Mouse (Mus musculus): Measurements from ENCODE around the gene Dntt. TPM values are rescaled to one million over a fixed set of nuclear protein-coding genes. Genes with fewer than 3 reads are reported as not detected.

Dntt gene
- total RNA-seq, 2 experiments from 2014 or later, result 0.38 TPM; not detected in 1

DNA sequence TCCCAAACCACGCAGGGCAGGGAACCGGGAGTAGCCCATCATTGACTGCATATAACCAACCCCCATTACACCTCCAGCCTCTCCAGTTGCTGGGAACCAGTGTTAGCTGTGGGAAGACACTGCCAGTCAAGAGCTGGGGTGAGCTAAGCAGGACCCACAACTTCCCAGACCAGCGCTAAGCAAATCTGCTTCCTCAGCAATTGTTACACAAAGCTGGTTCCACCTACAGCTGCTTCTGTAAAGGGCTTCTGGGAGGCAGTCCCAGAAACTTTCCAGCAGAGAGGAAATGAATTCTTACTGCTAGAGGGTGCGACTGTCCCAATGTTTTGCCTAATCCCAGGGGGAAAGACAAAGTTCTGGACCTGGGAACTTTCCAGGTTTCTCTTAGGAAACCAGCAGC lies 25.6 kb downstream of the Dntt start:
- DNase-seq, result no peak

DNA sequence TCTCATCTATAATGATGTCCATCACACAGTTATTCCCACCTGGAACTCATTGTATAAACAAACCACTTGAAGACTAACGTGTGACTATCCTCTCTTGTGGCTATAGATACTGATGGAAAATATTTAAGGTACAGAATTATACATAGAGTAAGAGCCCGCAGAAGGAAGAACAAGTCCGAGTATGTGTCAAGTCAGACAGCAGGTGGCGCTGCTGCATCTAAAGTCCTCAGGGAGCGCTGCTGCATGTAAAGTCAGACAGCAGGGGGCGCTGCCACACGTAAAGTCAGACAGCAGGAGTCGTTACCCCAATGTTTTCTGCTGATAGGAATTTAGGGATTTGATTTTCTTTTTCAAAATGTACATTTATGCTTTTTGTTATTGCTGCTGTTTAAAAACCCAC lies 42.4 kb downstream of the Dntt start:
- peak; percentile 92 for DNase-seq

DNA sequence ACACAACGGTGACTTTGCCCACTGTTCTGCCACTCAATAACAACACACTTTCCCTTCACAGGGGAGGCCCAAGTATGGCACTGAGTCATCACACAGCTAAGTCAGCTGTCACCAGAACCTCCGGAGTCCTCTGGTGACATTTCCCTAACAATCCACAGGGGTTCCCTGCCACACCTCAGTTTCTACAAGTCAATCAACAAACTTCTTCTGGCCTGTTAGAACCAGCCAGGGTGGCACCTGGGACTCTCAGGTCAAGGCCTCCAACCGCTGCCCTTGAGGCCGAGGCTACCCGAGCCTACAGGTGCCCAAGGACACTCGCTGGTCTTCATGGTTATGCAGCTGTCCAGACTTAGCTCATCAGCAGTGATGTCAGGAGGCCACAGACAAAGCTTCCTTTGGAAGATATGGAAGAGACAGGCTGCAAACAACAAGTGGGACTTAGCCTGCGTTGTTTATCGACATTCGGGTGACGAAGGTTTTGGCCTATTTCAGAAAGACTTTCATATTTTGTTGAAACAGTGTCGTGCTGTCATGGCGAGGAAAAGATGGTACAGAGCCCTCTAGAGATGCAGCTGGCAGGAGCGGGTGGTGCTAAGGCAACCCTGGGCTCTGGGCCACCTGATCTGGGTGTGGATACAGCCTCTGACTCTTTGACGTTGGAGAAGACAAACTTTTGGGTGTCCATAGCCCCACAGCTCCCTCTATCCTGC lies 44.8 kb downstream of the Dntt start:
- no peak for DNase-seq

DNA sequence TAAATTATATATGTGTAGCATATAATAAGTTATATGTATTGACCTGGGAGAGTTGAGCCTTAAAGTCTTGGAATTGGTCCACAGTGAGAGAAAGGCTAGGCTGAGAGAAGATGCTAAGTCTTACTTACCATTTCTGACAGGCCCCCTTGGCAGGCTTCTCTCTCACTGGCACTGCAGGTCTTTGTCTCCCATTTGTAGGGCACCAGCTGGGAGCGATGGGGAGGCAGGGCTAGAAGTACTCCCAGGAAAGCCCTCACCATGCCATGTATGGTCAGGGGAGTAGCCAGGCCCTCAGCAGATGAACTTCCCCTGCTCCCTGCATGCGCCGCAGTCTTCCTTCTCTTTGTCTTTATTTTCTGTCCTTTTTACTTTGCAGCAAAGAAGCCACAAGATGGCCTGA lies 47.8 kb downstream of the Dntt start, which contains the start of gene Opalin:
Opalin (minus strand) TSS at position 208 of the 400 bp plus-strand sequence.
- DNase-seq, result no peak

DNA sequence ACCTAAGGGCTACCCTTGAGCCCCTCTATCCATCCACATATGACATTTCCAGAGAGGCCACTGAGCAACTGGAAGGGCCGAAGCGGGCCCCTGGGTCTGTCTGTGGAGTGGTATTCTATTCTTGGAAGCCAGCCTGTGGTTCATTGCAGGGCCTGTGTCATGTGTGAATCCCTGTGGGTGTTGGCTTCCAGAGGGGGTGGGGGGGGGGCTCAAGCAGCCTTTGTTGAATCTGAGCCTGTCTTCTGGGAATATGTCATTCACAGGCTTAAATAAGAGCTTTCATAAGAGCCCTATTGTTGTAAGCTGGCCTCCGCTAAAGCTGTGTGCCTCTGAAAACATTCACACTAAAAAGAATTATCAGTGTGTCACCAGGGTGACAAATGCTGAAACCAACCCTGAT lies 52.5 kb downstream of the Dntt start:
- DNase-seq, result no peak

DNA sequence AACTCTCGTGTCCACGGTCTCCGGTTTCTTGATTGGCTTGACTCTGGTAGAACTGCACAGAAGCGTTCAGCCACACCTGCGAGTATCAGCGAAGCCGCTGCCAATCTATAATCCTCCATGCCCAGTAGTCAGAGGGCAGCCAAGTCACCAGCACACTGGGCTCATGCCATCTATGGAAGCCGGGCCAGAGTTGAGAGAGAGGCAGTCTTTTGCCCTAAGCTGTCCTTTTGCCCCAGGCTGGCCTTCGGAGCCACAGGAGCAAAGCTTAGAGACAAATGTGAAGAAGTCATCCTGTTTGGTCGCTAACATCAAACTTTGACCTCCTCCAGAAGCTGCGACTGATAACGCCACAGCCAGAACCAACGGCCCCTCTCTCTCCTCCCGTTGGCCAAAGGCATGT lies 54.6 kb downstream of the Dntt start:
- DNase-seq, result no peak

DNA sequence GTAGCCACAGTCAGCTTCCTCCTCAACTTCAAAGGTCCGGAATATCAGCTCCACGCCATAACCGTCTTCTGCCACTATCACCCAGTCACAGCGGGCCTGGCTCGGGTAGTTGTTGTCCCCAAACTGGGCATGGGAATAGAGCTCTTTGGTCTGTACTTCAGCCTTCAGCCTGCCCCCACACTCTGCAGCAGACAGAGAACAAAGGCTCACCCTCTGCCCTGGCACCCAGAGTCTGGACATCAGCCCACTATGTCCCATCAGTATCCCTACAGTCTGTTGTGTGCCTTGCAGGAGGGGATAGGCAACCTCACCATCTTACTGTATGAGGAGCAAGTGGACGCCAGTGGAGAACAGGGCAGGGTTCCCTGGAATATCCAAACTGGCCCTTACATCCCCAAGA lies 57.2 kb downstream of the Dntt start:
- no peak for DNase-seq

DNA sequence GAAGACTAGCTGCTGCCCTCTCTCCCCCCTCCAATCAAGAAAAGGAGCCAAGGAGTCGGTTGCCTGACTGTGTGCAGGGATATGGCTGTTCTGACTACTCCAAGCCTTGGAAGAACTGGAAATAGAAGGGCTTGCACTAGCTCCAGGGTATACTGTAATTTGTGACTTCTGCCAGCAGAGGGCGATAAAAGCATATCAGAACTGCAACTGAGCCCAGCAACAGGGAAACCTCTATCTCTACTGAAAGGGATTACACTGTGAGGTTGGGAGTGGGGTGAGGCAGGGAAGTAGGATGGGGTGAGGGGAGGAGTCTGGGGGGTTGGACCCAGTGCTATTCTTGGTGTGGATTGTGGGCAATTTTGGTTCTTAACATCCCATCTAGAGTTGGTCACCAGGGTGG lies 57.6 kb downstream of the Dntt start:
- peak; percentile 66 for DNase-seq

DNA sequence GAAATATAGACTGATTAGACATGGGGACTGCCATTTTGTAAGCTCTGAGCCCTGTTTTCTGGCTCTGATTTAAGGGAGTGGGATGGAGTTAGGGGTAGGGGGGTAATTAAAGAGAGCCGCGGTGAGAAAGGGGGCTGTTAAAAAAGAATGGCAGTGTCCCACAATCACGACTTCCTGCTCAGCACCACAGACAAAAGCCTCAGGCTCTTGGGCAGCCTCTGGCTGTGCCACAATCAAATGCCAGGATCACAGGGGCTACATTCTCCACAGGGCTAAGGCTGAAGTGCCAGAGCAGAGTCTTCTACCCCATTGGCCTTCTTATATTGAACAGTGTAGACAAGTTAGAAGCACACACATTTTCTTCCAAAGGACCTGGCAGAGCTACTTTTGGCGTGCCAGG lies 58.8 kb downstream of the Dntt start:
- no peak for DNase-seq

DNA sequence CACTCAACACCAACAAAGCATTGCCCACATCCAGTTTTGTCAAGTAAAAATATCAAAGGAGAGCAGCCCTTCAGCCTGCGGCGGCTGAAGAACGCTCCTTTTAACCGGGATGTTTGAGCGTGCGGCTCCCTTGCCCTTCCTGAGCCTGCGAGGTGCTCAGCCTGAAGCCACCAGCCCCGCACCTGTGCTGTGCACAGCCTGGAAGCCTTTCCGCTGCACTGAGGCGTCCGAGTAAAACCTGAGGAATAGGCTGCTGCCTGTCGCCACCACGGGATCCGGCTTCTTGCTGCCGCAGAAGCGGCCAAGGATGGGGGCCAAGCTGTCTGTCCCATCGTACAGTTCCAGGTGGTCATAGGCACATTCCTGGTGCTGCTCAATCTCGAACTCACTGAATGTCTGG lies 59.4 kb downstream of the Dntt start:
- DNase-seq, result no peak

DNA sequence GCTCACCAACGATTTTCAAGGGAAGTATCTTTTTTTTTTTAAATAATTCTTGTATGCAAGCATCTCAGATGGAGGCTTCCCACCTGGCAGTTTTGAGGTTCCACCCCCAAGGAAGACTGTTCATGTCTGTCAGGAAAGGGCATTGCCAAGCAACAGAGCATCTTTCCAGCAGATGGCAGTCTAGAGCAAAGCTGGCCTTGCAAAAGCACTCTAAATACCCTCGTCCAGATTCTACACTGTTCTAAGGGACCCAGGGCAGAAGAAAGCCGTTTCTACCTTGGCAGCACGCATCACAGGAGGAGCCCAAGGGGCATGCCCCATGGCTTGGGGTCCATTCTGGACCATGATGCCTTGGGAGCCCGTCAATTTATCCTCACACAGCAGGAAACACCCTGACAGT lies 60.8 kb downstream of the Dntt start:
- peak; percentile 63 for DNase-seq

DNA sequence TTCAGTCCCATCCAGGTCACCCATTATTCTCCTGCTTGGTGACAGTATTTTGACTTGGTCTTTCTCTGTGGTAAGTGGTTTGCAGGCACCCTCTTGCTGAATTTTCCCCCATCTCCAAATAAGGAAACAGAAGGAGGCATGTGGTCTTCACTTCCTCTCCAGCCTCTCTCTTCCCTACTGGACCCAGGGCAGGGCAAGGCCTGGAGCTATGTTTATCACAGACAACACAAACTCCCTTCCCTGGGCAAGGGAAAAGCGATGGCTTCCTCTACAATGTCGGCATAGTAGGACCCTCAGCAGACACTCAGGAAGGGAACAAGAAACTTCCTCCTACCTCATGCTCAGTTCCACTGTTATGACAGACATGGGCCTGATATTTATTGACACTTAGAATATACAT lies 62.8 kb downstream of the Dntt start:
- no peak for DNase-seq

DNA sequence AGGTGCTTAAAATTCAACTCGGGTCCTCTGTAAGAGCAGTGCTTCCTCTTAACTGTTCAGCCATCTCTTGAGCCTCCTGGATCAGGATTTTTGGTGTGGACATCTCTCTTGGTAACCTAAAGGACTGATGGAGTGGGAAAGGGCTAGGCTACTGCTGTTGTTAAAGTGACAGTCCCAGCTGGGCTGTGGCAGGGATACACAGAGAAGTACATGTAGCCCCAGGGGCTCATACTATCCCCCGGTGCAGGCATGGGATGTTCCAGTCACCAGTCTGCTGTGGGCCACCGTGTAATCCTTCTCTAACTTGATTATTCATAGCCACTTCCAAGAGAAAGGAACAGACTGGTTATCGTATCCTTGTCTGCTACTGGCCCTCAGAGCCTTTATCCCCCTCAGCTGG lies 68.0 kb downstream of the Dntt start:
- DNase-seq, result no peak

DNA sequence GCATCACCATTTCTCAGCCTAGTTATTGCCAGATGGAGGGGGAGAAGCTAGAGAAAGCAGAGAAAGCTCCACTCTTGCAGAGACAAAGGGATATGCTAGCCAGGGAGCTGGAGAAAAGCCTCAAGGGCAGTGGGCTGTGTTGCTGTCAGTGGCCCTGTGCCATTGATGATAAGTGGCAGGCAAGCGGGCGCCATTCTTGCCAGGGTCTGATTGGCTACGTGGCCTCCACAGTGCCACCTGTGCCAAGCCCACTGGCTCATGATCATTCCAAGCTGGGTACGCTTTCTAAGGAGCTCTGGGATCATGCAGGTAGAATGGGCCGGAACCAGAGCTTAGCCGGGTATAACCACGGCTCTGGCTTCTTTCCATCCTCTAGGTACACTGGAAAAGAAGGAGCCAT lies 71.8 kb downstream of the Dntt start:
- no peak for DNase-seq

DNA sequence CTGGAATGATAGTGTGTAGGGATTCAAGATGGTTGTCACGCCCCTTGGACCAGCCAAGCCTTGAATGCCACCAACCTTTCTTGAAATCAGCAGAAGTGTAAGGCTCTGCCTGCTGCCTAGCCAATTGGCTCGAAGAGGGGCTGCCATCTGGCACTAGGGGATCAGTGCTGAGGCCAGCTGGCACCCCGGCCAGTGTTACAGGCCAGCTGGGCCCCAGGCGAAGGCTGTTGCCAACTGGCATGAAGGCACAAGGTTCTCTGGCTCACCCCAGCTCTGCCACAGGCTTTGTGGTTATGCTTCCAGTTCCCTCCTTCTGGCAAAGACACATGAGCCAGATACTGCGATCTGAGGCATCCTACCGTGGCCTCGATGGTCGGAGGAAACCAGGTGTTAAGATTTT lies 72.3 kb downstream of the Dntt start:
- peak; percentile 76 for DNase-seq

DNA sequence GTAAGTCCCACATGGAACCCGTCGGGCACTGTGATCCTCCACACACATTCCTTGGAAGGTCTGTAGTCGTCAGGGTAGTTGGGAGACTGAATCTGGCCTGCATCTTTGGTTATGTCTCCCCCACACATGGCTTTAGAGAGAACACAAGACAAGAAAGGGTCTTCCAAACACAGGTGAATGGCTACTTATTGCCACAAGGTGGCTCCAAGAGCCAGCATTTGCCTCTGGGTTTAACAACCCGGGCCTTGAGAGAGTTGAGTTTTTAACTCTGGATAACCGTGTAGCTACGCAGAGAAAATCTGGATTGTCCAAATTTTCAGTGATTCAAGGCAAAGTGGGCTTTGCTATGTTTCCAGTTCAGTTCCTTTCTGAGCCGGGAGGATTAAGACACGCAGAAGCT lies 75.8 kb downstream of the Dntt start:
- no peak for DNase-seq

DNA sequence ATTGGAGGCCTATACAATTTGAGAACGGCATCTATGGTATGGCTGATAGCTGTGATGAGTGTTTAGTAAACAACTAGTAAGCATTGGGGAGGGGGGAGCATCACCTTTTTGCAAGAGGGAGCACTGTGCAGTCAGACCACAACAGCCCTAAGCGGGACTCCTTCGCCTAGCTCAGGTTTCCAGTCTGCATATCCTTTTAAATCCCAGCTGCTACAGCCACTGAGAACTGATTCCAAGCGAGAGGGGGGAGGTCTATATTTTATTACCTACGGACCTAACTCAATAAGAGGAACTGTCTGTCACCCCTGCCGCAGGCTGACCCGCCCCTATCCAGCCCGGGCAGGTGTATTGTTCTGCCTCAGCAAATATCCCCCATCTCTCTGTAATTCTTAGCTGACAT lies 78.5 kb downstream of the Dntt start:
- DNase-seq, result no peak

DNA sequence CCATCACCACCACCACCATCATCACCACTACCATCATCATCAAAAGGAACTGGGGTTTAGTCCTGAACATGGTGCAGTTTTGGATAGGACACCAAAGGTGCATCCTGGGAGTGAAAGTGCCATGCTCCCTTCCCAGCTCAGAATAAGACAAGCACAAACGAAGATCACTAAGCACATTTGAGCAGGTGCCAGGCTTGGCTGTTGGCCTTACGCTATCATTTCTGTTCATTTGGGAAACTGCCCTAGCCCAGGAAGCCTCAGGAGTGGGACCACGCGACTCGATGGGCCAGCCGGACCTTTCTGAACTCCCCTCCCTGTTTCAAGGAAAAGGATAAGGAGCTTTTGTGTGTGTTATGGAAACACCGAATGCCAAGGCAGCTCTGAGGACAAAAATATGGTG lies 79.6 kb downstream of the Dntt start:
- DNase-seq, result no peak

Other genes with a start within 250 kb of the Dntt start
- 1 to 10 TPM; 4.4 to 5.2 TPM for gene Ccnj, start 198.0 kb upstream of the Dntt start, total RNA-seq (2021)
- 1 to 10 TPM; 7.4 to 7.9 TPM for gene Zfp518a, start 134.6 kb upstream of the Dntt start, total RNA-seq (2021)
- gene Blnk, start 34.7 kb upstream of the Dntt start, total RNA-seq (2021), result 1 to 10 TPM in 1 of 2 experiments, under 1 TPM in 1; 0.31 to 1.8 TPM
- not detected for gene Opalin, start 47.8 kb downstream of the Dntt start, total RNA-seq (2021)
- under 1 TPM; 0.42 to 0.52 TPM for gene Tll2, start 177.6 kb downstream of the Dntt start, total RNA-seq (2021)
- gene Tm9sf3, start 234.7 kb downstream of the Dntt start, total RNA-seq (2021), result 10 to 100 TPM; 92.6 to 99.5 TPM